Mouse (Mus musculus) hindbrain, embryonic 10.5 days (tissue): ENCODE measurements around the gene Nfib. TPM values are rescaled to one million over a fixed set of nuclear protein-coding genes. Genes with fewer than 3 reads are reported as not detected.

Experiments
- DNase-seq: peaks from one replicate; pipeline ENCODE4 v3.0.0-alpha.2; 2017; ENCODE audit warnings: low spot score
- H3K27ac ChIP-seq: fragments of 300-500 bp; sonication (generic); 2 replicates; pipeline ENCODE4 v1.5.1; 2016; ENCODE audit warnings: mild to moderate bottlenecking, moderate library complexity
- H3K27me3 ChIP-seq: fragments of 300-500 bp; sonication (generic); 2 replicates; pipeline ENCODE4 v1.6.1; 2016; ENCODE audit warnings: mild to moderate bottlenecking; ENCODE audit not compliant: poor library complexity, insufficient read depth, severe bottlenecking
- H3K36me3 ChIP-seq: fragments of 300-500 bp; sonication (generic); 2 replicates; pipeline ENCODE4 v1.6.1; 2016; ENCODE audit warnings: mild to moderate bottlenecking, moderate library complexity
- H3K4me1 ChIP-seq: fragments of 300-500 bp; sonication (generic); replicated peaks from 2 replicates; pipeline ENCODE4 v1.6.1; 2016; ENCODE audit warnings: mild to moderate bottlenecking
- H3K4me3 ChIP-seq: fragments of 300-500 bp; sonication (generic); 2 replicates; pipeline ENCODE4 v1.5.1; 2016; ENCODE audit warnings: mild to moderate bottlenecking, moderate library complexity
- H3K9me3 ChIP-seq: fragments of 300-500 bp; sonication (generic); 2 replicates; pipeline ENCODE4 v1.6.1; 2016; ENCODE audit warnings: mild to moderate bottlenecking, moderate library complexity
- WGBS: fragments of 180-500 bp; shearing (Covaris S2); methylation state at CpG from one replicate; pipeline ENCODE4 v1.1.7; 2016; 5-methylcytosine and 5-hydroxymethylcytosine counted together
- polyA plus RNA-seq: library from polyadenylated mRNA; unstranded; fragments of >200 nt; fragmentation: Nextera tagmentation; extraction: Ambion mirVana; gene quantifications from 2 replicates; pipeline ENCODE4 v1.2.1, GENCODE M21; 2016

The Nfib gene
- polyA plus RNA-seq, 1 experiment from 2014 or later = 17.3 TPM

DNA sequence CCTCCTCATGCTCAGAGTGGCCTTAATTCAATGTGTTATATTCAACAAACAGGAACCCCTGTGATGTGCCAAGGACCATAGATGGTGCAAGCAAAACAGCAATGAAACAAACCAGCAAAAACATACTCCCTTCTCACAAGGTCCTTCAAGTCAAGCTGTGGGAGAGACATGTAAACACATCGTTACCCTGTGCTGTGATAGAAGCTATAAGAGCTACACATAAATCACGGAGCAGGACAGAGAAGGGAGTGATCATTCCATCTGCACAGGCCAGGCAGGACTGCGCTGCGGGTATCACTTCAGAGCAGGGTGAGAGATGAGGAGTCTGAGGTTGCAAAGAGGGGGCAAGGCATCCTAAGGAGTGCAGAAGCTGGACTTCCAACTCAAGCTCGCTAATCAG lies 262.5 kb downstream of the Nfib start:
- 90% methylated on average over 5 of the region's 5 CpGs for WGBS
- no peak for DNase-seq

DNA sequence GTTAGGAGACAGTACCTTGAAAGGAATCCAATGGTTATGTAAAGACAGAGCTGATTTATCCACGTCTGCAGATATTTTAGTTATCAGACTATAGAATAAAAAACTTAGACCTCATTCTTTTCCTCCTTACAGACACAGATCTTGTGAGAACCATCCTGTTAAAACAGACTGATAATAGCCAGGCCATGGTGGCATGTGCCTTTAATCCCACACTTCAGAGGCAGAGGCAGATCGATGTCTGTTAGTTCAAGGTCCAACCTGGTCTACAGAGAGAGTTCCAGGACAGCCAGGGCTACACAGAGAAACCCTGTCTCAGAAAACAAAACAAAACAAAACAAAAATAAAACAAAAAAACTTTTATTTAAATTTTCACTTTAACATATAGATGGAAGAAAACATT lies 264.9 kb downstream of the Nfib start:
- H3K4me3 ChIP-seq = no peak overlapping the region
- no peaks in the 10 kb centered on the region; the same call in 1 of the 2 replicates for H3K4me1 ChIP-seq
- no peaks in the 10 kb centered on the region for H3K36me3 ChIP-seq
- no peak overlapping the region for H3K27ac ChIP-seq
- no peaks in the 10 kb centered on the region for H3K27me3 ChIP-seq
- no peaks in the 10 kb centered on the region for H3K9me3 ChIP-seq
- no peak for DNase-seq
- 93% methylated on average over 2 of the region's 2 CpGs for WGBS

More for the DNA sequence above, 262.5 kb downstream of the Nfib start:
- Histone ChIP-seq H3K27ac (no peak overlapping the region), H3K36me3 (no peaks in the 10 kb centered on the region), H3K4me1 (peaks cover 6% of the 10 kb centered on the region), H3K27me3 (no peaks in the 10 kb centered on the region), H3K4me3 (no peak overlapping the region), H3K9me3 (no peaks in the 10 kb centered on the region)

DNA sequence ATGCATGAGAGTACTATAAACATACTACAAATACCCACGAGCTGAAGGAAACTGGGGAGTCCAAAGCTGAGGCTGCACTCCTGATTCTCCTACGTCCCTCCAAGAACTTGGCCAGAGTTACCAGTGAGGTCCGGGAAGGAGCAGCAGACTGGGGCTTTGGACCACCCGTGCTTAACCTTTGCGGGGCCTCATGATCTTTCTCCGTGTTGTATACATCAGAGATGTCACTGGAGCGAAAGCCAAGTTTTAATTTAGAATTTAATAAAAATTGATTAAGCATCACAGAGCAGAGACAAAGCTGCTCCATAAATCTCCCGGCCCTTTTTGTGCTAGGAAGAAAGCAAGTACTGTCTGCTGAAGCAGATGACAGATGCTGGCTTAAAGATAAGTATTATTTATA lies 265.7 kb downstream of the Nfib start:
- no peaks in the 10 kb centered on the region for H3K36me3 ChIP-seq
- no peak for DNase-seq
- no peaks in the 10 kb centered on the region for H3K27me3 ChIP-seq
- no peaks in the 10 kb centered on the region; the same call in 1 of the 2 replicates for H3K4me1 ChIP-seq
- H3K27ac ChIP-seq = no peak overlapping the region
- no peak overlapping the region for H3K4me3 ChIP-seq
- H3K9me3 ChIP-seq = no peaks in the 10 kb centered on the region
- WGBS = 84% methylated on average over 8 of the region's 8 CpGs

DNA sequence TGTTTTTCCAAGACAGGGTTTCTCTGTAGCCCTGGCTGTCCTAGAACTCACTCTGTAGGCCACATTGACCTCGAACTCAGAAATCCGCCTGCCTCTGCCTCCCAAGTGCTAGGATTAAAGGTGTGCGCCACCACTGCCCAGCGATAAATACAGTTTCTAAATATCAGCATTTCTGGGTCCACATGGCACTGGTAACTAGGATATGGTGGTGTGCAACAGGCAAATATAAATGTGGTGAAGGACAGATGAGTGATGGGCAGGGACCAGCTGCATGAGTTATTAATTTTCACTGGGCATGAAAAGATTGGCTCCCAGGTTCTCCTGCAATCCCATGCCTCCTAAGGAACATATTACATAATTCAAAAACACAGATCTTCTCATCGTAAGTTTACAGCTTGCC lies 266.9 kb downstream of the Nfib start:
- Histone ChIP-seq H3K27me3 (no peaks in the 10 kb centered on the region), H3K27ac (no peak overlapping the region), H3K4me3 (no peak overlapping the region), H3K4me1 (no peaks in the 10 kb centered on the region; the same call in 1 of the 2 replicates), H3K9me3 (no peaks in the 10 kb centered on the region), H3K36me3 (no peaks in the 10 kb centered on the region)
- no peak for DNase-seq
- WGBS = 93% methylated on average over 5 of the region's 5 CpGs

GRCm38 (mm10) chr4:82437533-82438318 lies 267.8 kb downstream of the Nfib start:
- H3K4me3 ChIP-seq = no peak overlapping the region
- H3K9me3 ChIP-seq = no peaks in the 10 kb centered on the region
- no peaks in the 10 kb centered on the region; the same call in 1 of the 2 replicates for H3K4me1 ChIP-seq
- no peaks in the 10 kb centered on the region for H3K27me3 ChIP-seq
- H3K36me3 ChIP-seq = no peaks in the 10 kb centered on the region
- DNase-seq = no peak
- H3K27ac ChIP-seq = no peak overlapping the region
- WGBS = 91% methylated on average over 12 of the region's 12 CpGs

GRCm38 (mm10) chr4:82436656-82437055 lies 268.9 kb downstream of the Nfib start:
- no peaks in the 10 kb centered on the region for H3K9me3 ChIP-seq
- WGBS = 81% methylated on average over 2 of the region's 2 CpGs
- H3K27me3 ChIP-seq = no peaks in the 10 kb centered on the region
- no peak overlapping the region for H3K27ac ChIP-seq
- no peaks in the 10 kb centered on the region for H3K36me3 ChIP-seq
- H3K4me1 ChIP-seq = no peaks in the 10 kb centered on the region; the same call in 1 of the 2 replicates
- H3K4me3 ChIP-seq = no peak overlapping the region
- no peak for DNase-seq

- 63% methylated on average over 5 of the region's 5 CpGs for WGBS
- H3K27me3 ChIP-seq = no peaks in the 10 kb centered on the region
- no peaks in the 10 kb centered on the region for H3K9me3 ChIP-seq
- H3K4me3 ChIP-seq = no peak overlapping the region
- no peak overlapping the region for H3K27ac ChIP-seq
- DNase-seq = no peak
- H3K36me3 ChIP-seq = no peaks in the 10 kb centered on the region
- no peaks in the 10 kb centered on the region; the same call in 1 of the 2 replicates for H3K4me1 ChIP-seq
Measured at GRCm38 (mm10) chr4:82435716-82436115, 269.8 kb downstream of the Nfib start.

DNA sequence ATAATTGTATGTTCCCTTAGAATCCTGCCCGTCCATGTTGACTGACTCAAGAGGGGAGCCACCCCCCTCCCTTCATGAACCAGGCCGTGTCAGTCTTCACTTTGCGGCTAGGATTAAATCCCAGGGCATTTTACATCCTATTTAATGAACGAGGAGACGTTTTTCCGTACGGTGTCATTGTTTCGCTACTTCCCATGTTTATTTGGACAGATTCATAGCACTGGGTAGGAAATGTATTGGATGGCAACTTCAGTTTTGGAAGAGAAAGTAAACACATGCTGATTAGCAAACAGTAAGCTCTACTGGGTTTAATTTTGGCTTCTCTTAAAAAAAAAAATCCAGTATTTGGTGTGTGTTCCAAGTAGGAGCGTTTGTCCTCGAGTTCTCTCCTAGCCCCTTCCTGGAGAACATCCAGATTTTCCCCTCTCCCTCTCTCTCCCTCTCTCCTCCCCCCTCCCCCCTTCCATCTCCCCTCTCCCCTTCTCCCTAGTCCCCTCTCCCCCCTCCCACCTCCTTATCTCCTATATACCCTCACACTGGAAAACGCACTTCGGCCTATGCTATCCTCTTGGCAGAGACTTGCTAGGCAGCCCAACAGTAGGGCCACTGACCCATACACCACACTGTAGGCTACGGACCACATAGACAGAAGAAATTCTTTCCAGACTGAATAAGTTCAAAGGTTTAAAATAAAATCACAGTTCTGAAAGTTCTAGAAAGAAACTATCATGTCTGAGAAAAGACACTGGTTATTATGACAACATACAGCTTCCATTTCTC lies 271.4 kb downstream of the Nfib start:
- H3K4me1 ChIP-seq = no peaks in the 10 kb centered on the region
- H3K4me3 ChIP-seq = no peak overlapping the region
- H3K9me3 ChIP-seq = no peaks in the 10 kb centered on the region
- no peak overlapping the region for H3K27ac ChIP-seq
- no peaks in the 10 kb centered on the region for H3K36me3 ChIP-seq
- 85% methylated on average over 13 of the region's 13 CpGs for WGBS
- DNase-seq = no peak
- H3K27me3 ChIP-seq = no peaks in the 10 kb centered on the region

- H3K4me1 ChIP-seq = no peaks in the 10 kb centered on the region
- WGBS = 93% methylated on average over 8 of the region's 8 CpGs
Measured at GRCm38 (mm10) chr4:82431831-82432230, 273.7 kb downstream of the Nfib start.

DNA sequence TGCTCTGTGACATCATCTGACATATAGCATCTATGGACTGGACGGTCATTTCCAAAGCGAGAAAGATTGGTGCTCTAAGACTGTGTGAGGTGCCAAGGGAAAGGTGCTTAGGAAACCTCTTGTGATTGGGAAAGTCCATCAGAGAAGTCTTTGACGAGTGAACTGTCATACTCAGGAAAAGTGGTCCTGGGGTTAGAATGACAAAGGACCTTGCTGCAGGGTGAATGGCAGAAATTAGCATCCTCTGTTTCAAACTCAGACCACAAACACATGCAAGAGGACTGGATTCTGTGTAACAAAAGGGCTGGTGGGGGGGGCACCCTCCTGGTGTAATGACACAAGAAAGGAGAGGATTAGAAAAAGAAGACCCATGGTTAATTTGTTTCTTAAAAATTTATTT lies 274.7 kb downstream of the Nfib start:
- WGBS = 53% methylated on average over 3 of the region's 3 CpGs
- Histone ChIP-seq H3K27ac (no peak overlapping the region), H3K9me3 (no peaks in the 10 kb centered on the region), H3K36me3 (no peaks in the 10 kb centered on the region), H3K4me1 (no peaks in the 10 kb centered on the region), H3K27me3 (no peaks in the 10 kb centered on the region), H3K4me3 (no peak overlapping the region)
- DNase-seq = no peak

More at GRCm38 (mm10) chr4:82431831-82432230, 273.7 kb downstream of the Nfib start:
- no peak for DNase-seq
- no peak overlapping the region for H3K27ac ChIP-seq
- H3K36me3 ChIP-seq = no peaks in the 10 kb centered on the region
- H3K27me3 ChIP-seq = no peaks in the 10 kb centered on the region
- no peak overlapping the region for H3K4me3 ChIP-seq
- no peaks in the 10 kb centered on the region for H3K9me3 ChIP-seq

- no peaks in the 10 kb centered on the region for H3K36me3 ChIP-seq
- H3K4me3 ChIP-seq = no peak overlapping the region
- 92% methylated on average over 4 of the region's 4 CpGs for WGBS
- H3K4me1 ChIP-seq = no peaks in the 10 kb centered on the region
- no peak overlapping the region for H3K27ac ChIP-seq
- no peak for DNase-seq
- no peaks in the 10 kb centered on the region for H3K9me3 ChIP-seq
- no peaks in the 10 kb centered on the region for H3K27me3 ChIP-seq
Measured at GRCm38 (mm10) chr4:82426224-82426623, 279.3 kb downstream of the Nfib start.

DNA sequence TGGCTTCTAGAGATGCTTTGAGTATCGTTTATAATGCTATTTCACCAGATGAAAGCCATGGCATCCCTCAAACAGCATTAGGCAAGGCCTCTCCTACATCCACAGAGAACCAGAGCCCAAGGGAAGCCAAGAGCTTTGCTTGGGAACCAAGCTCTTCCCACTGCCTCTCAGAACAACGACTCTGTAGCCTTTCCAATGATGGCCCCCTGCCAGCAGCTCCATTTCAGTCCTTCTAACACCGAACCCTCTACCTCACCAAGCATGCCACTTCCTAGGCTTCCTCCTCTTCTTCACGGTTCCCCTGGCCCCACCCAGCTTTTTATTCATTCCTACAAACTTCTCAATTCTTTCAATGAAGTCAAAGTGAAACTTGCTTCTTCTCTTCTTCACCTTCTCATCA lies 287.3 kb downstream of the Nfib start:
- DNase-seq = no peak
- Histone ChIP-seq H3K27me3 (no peaks in the 10 kb centered on the region), H3K4me1 (no peaks in the 10 kb centered on the region), H3K9me3 (no peaks in the 10 kb centered on the region), H3K4me3 (no peak overlapping the region), H3K36me3 (no peaks in the 10 kb centered on the region), H3K27ac (no peak overlapping the region)
- WGBS = 69% methylated on average over 4 of the region's 4 CpGs

DNA sequence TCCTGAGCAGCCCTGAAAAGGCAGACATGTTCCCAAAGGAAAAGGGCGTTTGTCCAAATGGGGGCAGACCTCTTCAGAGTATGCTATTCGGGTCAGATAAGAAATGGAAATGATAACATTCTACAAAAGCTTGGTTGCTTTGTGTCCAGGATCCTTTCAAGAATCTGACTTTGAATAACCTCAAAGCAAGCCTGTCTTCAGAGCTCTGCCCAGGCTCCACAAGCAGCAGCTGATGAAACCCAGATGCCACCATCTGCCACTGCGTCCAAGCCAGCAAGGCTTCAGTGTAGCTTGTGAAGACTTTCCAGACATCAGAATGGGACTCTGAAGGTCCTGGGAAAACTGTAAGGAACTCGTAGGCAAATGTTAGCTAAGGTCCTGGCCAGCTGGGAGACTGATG lies 289.7 kb downstream of the Nfib start:
- Histone ChIP-seq H3K27me3 (no peaks in the 10 kb centered on the region), H3K27ac (no peak overlapping the region), H3K36me3 (no peaks in the 10 kb centered on the region), H3K9me3 (no peaks in the 10 kb centered on the region), H3K4me1 (peaks cover 11% of the 10 kb centered on the region), H3K4me3 (no peak overlapping the region)
- DNase-seq = no peak
- WGBS = 83% methylated on average over 4 of the region's 4 CpGs
